Mouse (Mus musculus): ENCODE data around the gene Ccr1. TPM values are rescaled to one million over a fixed set of nuclear protein-coding genes. Genes with fewer than 3 reads are reported as not detected.
"Not testable (repeated sequence)": the region's sequence is repeated elsewhere in the genome, so short reads cannot be mapped to it uniquely, and the experiment has no call there.

Ccr1 gene
- polyA plus RNA-seq, 1 experiment from 2014 or later, result not detected

GRCm38 (mm10) chr9:123982720-123983119, 14.2 kb upstream of the Ccr1 start:
- ATAC-seq (no peak), DNase-seq (ENCODE audit: low read depth, low spot score) (no peak)
- POLR2A ChIA-PET, result no interaction called here
- no peaks in the 10 kb centered on the region for H3K27me3 ChIP-seq
- TF ChIP-seq CTCF (IDR thresholded peaks at IDR 0.05), result no peak
- in situ Hi-C loops (cut with MboI; ENCODE audit: low pct_unique_long_range_greater_than_20kb), result no loop called here
- CTCF ChIA-PET, result no interaction called here

GRCm38 (mm10) chr9:123981909-123982308, 13.4 kb upstream of the Ccr1 start:
- no peaks in the 10 kb centered on the region for H3K27me3 ChIP-seq
- CTCF ChIA-PET, result no interaction called here
- POLR2A ChIA-PET, result no interaction called here
- no peak for ATAC-seq
- no peak for TF ChIP-seq CTCF (IDR thresholded peaks at IDR 0.05)
- no peak for DNase-seq (ENCODE audit: low read depth, low spot score)
- in situ Hi-C loops (cut with MboI; ENCODE audit: low pct_unique_long_range_greater_than_20kb), result no loop called here

- CTCF ChIA-PET; POLR2A ChIA-PET; ATAC-seq; DNase-seq (ENCODE audit: low read depth, low spot score); H3K27me3 ChIP-seq; in situ Hi-C loops (cut with MboI; ENCODE audit: low pct_unique_long_range_greater_than_20kb): not testable (repeated sequence)
These were observed 12.5 kb upstream of the Ccr1 start for GRCm38 (mm10) chr9:123980858-123981475.

DNA sequence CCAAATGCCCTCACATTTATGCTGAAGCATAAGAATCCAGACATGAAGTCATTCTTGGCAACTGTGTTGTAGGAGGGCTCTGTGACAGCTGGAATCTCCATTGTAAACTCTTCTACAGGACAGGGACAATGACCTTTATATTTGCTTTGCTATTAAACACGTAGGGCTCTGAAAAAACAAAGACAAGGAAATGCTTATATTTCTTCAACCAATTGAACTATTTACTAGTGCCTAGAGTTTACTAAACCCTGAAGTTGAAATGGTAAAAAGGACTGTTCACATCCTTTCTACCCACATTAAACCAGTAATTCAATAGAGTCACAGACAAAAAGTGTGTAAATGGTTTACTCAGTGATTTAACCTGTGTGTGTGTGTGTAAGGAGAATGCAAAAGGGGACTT, 9.8 kb upstream of the Ccr1 start, which contains the start of gene Ccr1l1:
Gene Ccr1l1 (minus strand): TSS at position 101 of the 400 bp plus-strand sequence.
- in situ Hi-C loops (cut with MboI; ENCODE audit: low pct_unique_long_range_greater_than_20kb), result no loop called here
- DNase-seq (ENCODE audit: low read depth, low spot score) (no peak), ATAC-seq (no peak)
- H3K27me3 ChIP-seq, result no peaks in the 10 kb centered on the region
- ChIA-PET POLR2A (no interaction called here), CTCF (no interaction called here)
- no peak for TF ChIP-seq CTCF (IDR thresholded peaks at IDR 0.05)

DNA sequence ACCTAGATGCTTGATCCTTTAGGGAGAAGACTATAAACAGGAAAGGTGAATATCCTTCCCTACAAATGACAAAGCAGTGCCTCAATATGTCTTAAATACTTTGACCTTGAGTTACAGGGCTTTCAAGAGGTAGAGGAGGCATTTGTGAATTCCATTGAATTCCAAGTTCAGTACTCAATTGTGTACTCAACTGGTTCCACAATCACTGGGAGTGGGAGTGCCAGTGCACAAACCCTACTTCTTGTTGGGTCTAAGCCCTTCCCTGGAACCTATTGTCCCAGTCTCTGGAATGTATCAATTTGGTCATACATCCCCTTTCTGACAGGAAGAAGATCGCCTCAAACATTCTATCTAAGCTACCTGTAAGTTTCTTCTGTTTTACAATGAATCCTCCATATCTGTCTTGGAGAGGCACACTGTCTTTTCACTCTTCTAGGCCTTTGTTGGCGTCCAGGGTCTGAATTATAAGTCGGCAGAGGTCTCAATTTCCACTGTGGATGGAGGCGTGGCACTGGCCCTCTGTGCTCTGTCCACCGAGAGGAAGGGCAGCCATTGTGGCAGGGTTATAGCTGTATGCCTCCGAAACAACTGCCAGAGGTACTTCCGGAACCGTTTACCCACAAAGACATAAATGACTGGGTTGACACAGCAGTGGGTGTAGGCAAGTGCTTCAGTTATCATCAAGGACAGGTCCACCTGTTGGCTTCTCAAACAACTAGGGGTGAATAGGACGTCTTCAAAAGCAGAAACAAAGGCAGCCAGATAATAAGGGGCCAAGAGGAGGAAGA, 8.6 kb upstream of the Ccr1 start:
- in situ Hi-C loops (cut with MboI; ENCODE audit: low pct_unique_long_range_greater_than_20kb), result no loop called here
- ChIA-PET CTCF (no interaction called here), POLR2A (no interaction called here)
- ATAC-seq (no peak), DNase-seq (ENCODE audit: low read depth, low spot score) (no peak)
- TF ChIP-seq CTCF (IDR thresholded peaks at IDR 0.05), result no peak
- no peaks in the 10 kb centered on the region for H3K27me3 ChIP-seq

GRCm38 (mm10) chr9:123975630-123976029, 7.1 kb upstream of the Ccr1 start:
- CTCF ChIA-PET, result no interaction called here
- TF ChIP-seq CTCF (IDR thresholded peaks at IDR 0.05), result no peak
- in situ Hi-C loops (cut with MboI; ENCODE audit: low pct_unique_long_range_greater_than_20kb), result no loop called here
- DNase-seq (ENCODE audit: low read depth, low spot score) (no peak), ATAC-seq (no peak)
- POLR2A ChIA-PET, result no interaction called here
- no peaks in the 10 kb centered on the region for H3K27me3 ChIP-seq

DNA sequence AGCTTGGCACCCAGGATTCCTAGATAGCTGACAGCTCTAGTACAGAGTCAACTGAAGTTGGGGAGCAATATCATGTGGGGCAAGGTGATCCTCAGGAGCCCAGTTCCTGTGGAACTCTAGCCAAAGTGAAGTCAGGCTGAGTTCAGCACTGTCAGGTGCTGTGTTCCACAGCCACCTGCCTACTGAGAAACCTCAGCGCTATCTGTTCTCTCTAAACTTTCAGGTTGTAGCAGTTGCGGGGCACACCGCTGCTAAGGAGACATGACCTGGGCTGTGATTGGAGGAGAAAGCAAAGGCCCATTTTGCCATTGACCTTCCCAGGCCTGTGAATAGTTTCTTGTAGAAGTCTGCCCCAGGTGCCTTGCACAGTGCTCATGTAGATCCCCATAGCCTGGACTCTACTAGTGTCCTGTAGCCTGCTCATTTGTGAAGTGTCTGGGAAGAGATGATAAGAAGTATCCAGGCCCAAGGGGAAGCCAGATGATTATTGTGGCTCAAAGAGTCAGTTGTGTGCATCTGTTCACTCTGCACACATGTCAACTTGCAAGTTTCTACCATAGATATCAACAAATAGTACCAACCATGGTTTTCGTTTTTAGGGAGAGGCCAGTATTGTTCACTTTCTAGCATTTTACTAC, 1.5 kb downstream of the Ccr1 start:
- in situ Hi-C loops (cut with MboI; ENCODE audit: low pct_unique_long_range_greater_than_20kb); CTCF ChIA-PET; POLR2A ChIA-PET; H3K27me3 ChIP-seq; ATAC-seq; DNase-seq (ENCODE audit: low read depth, low spot score): not testable (repeated sequence)

DNA sequence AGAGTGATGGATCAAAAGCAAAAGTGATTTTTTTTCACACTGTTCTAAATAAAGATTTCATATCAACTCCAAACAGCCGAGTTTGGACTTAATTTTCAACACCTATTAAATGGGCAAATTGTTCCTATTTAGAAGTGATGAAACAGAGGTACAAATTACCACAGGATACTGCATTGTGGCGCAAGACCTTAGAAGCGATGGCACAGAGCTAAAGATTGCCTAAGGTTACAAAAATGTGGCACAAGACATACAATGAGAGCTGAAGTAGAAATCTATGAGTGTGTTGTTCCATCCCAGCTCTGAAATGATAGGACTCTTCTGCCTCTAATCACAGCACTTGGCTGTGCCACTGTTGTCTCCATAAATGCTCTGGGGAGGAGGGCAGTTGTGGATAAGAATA, 3.7 kb downstream of the Ccr1 start:
- H3K27me3 ChIP-seq, result no peaks in the 10 kb centered on the region
- ATAC-seq (no peak), DNase-seq (ENCODE audit: low read depth, low spot score) (no peak)
- no peak for TF ChIP-seq CTCF (IDR thresholded peaks at IDR 0.05)
- ChIA-PET POLR2A (no interaction called here), CTCF (interaction anchor here (1.0 kb wide), 1 partner anchor 19 kb away, joined by 3 read pairs; no protein-coding TSS in a partner anchor)
- in situ Hi-C loops (cut with MboI; ENCODE audit: low pct_unique_long_range_greater_than_20kb), result no loop called here

GRCm38 (mm10) chr9:123960161-123960560, 8.3 kb downstream of the Ccr1 start:
- POLR2A ChIA-PET, result no interaction called here
- H3K27me3 ChIP-seq, result no peaks in the 10 kb centered on the region
- CTCF ChIA-PET, result no interaction called here
- in situ Hi-C loops (cut with MboI; ENCODE audit: low pct_unique_long_range_greater_than_20kb), result no loop called here
- no peak for ATAC-seq
- no peak for TF ChIP-seq CTCF (IDR thresholded peaks at IDR 0.05)
- DNase-seq (ENCODE audit: low read depth, low spot score), result no peak

- CTCF ChIA-PET, result no interaction called here
These were observed 10.5 kb downstream of the Ccr1 start for GRCm38 (mm10) chr9:123957911-123958413.

DNA sequence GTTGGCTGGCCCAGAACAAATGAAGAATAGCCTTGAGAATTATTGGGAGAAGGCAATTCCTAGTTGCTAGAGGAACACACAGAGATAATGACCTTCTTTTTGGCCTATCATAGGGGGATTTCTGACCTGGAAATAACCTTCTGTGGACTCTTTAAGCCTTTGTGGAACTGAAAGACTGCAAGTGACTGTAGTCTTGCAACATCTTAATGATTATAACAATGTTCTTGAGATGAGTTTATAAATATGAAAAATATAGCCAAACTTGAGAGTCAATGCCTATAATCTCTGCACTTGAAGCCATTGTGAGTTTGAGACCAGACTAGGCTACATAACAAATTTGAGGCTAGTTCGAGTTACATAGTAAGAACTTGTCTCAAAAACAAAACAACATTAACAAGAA, 11.6 kb downstream of the Ccr1 start:
- ChIA-PET CTCF (no interaction called here), POLR2A (no interaction called here)
- TF ChIP-seq CTCF (IDR thresholded peaks at IDR 0.05), result no peak
- no peaks in the 10 kb centered on the region for H3K27me3 ChIP-seq
- ATAC-seq (no peak), DNase-seq (ENCODE audit: low read depth, low spot score) (no peak)
- in situ Hi-C loops (cut with MboI; ENCODE audit: low pct_unique_long_range_greater_than_20kb), result no loop called here

More at GRCm38 (mm10) chr9:123957911-123958413, 10.5 kb downstream of the Ccr1 start:
- TF ChIP-seq CTCF (IDR thresholded peaks at IDR 0.05), result no peak
- POLR2A ChIA-PET, result no interaction called here
- H3K27me3 ChIP-seq, result no peaks in the 10 kb centered on the region
- in situ Hi-C loops (cut with MboI; ENCODE audit: low pct_unique_long_range_greater_than_20kb), result no loop called here
- no peak for ATAC-seq
- DNase-seq (ENCODE audit: low read depth, low spot score), result no peak

Data from Patski (cell line).